Mouse (Mus musculus) bone marrow, adult 2 months (tissue): ENCODE measurements around the gene Otulin. TPM values are rescaled to one million over a fixed set of nuclear protein-coding genes. Genes with fewer than 3 reads are reported as not detected.
A peak's percentile ranks its signal among the peaks of the same experiment; 100 is the strongest.

Experiments
- H3K27ac ChIP-seq: fragments of 200-500 bp; 2 replicates; pipeline ENCODE4 v1.5.1; 2012; ENCODE audit warnings: low read depth, mild to moderate bottlenecking, control low read depth, inconsistent platforms, low read length; ENCODE audit not compliant: control insufficient read depth, poor library complexity, insufficient read depth
- H3K4me1 ChIP-seq: fragments of 200-500 bp; 2 replicates; pipeline ENCODE4 v1.6.1; 2011; ENCODE audit warnings: low read length; ENCODE audit not compliant: control insufficient read depth, insufficient read depth
- H3K4me3 ChIP-seq: fragments of 200-500 bp; replicated peaks from 2 replicates; pipeline ENCODE3; 2011; ENCODE audit warnings: mild to moderate bottlenecking, low read depth, low read length, control low read depth; ENCODE audit not compliant: control insufficient read depth
- CTCF ChIP-seq: fragments of 200-500 bp; IDR thresholded peaks from 2 replicates; pipeline ENCODE4 v1.5.1; 2011; ENCODE audit warnings: low read length, control low read depth; ENCODE audit not compliant: control insufficient read depth, insufficient read depth
- POLR2A ChIP-seq: fragments of 200-500 bp; IDR thresholded peaks from 2 replicates; pipeline ENCODE4 v1.6.1; 2011; ENCODE audit warnings: low read depth, mild to moderate bottlenecking, control low read depth, low read length, borderline replicate concordance; ENCODE audit not compliant: control insufficient read depth
- WGBS: fragments of 180-500 bp; shearing (Covaris S2); methylation state at CpG from one replicate; pipeline ENCODE4 v1.1.7; 2018; 5-methylcytosine and 5-hydroxymethylcytosine counted together
- polyA plus RNA-seq: library from polyadenylated mRNA; stranded (reverse); fragments of >200 nt; gene quantifications from 2 replicates; pipeline ENCODE4 v1.2.4, GENCODE M21; 2011; ENCODE audit warnings: low replicate concordance; ENCODE audit not compliant: missing spikeins, insufficient read depth, insufficient read length

Otulin gene
- polyA plus RNA-seq, 1 experiment, result 40.7 TPM

- no peak overlapping the region for H3K27ac ChIP-seq
- 52% methylated on average over 8 of the region's 8 CpGs for WGBS
Measured at GRCm38 (mm10) chr15:27670708-27671107, 40.2 kb upstream of the Otulin start.

GRCm38 (mm10) chr15:27669931-27670411, 39.5 kb upstream of the Otulin start:
- WGBS, result 45% methylated on average over 12 of the region's 12 CpGs
- peaks cover 16% of the 10 kb centered on the region; the same call in 1 of the 2 replicates for H3K4me1 ChIP-seq

More at GRCm38 (mm10) chr15:27670708-27671107, 40.2 kb upstream of the Otulin start:
- no peak for TF ChIP-seq POLR2A
- Histone ChIP-seq H3K4me3 (no peak overlapping the region), H3K4me1 (peaks cover 15% of the 10 kb centered on the region; the same call in 1 of the 2 replicates)

DNA sequence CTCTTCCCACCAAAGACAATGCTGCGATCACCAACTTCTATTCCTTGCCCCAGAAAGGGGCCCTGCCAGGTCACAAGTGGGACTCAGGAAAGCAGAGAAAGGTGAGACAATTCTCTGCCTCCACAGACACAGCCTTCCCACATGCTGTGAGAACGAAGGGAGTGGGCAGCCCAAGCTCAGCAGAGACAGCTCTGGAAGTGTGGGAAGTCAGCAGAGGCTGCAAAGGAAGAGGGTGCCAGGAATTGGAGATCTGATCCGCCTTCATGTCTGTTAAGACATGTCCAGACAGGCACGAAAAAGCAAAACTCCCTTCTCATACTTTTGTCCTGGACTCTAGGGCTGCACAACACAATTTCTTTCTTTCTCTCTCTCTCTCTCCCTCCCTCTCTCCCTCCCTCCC, 38.8 kb upstream of the Otulin start:
- Histone ChIP-seq H3K4me3 (no peak overlapping the region), H3K4me1 (peaks cover 17% of the 10 kb centered on the region; the same call in 1 of the 2 replicates), H3K27ac (no peak overlapping the region)
- TF ChIP-seq CTCF, result no peak
- no peak for TF ChIP-seq POLR2A
- 79% methylated on average over 4 of the region's 4 CpGs for WGBS

More at GRCm38 (mm10) chr15:27669931-27670411, 39.5 kb upstream of the Otulin start:
- Histone ChIP-seq H3K27ac (peak overlapping the region; percentile 6), H3K4me3 (no peak overlapping the region)
- no peak for TF ChIP-seq POLR2A
- no peak for TF ChIP-seq CTCF

- no peak overlapping the region for H3K4me3 ChIP-seq
- 84% methylated on average over 7 of the region's 7 CpGs for WGBS
- peaks cover 19% of the 10 kb centered on the region; the same call in 1 of the 2 replicates for H3K4me1 ChIP-seq
- no peak overlapping the region for H3K27ac ChIP-seq
- no peak for TF ChIP-seq POLR2A
- no peak for TF ChIP-seq CTCF
Measured at GRCm38 (mm10) chr15:27668557-27668956, 38.1 kb upstream of the Otulin start.

GRCm38 (mm10) chr15:27668001-27668461, 37.5 kb upstream of the Otulin start:
- 57% methylated on average over 9 of the region's 9 CpGs for WGBS
- no peak overlapping the region for H3K27ac ChIP-seq
- peaks cover 19% of the 10 kb centered on the region; the same call in 1 of the 2 replicates for H3K4me1 ChIP-seq
- no peak for TF ChIP-seq POLR2A
- no peak overlapping the region for H3K4me3 ChIP-seq

DNA sequence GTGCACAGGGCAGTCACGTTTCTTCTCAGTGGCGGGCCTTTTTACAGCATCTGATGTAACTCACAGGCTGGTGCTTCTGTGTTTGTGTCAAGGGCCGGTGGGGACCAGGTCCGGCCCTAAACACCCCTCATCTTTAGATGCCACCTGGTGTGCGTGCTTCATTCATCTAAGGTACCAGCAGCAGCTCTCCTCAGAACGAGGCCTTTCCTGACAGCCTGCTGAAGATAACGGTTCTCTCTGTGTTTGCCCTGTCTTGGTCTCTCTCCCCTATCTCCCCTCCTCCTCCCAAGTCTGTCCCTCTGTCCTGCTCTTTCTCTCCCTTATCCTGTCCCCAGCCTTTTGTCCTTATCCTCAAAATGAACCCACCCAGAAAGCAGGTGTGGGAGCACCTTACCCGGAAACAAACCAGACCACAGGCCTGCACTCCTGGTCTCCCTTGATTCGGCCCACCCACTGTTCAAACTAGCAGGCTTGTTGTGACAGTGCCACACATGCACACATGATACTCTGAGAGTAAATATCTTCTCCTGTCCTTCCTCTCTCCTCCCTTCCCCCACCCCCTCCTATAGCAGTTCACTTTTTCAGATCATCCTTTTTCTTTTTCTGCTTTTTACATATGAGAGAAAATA, 36.5 kb upstream of the Otulin start:
- TF ChIP-seq POLR2A, result no peak
- TF ChIP-seq CTCF, result no peak
- Histone ChIP-seq H3K27ac (peak overlapping the region; percentile 33; the same call in 1 of the 2 replicates), H3K4me3 (no peak overlapping the region), H3K4me1 (peaks cover 16% of the 10 kb centered on the region; the same call in 1 of the 2 replicates)
- WGBS, result 34% methylated on average over 9 of the region's 9 CpGs

- Histone ChIP-seq H3K4me1 (peaks cover 9% of the 10 kb centered on the region; the same call in 1 of the 2 replicates), H3K4me3 (no peak overlapping the region), H3K27ac (peak overlapping the region; percentile 9; the same call in 1 of the 2 replicates)
- no peak for TF ChIP-seq CTCF
- no peak for TF ChIP-seq POLR2A
- WGBS, result 30% methylated on average over 21 of the region's 21 CpGs
Measured at GRCm38 (mm10) chr15:27665392-27665911, 35.0 kb upstream of the Otulin start.

DNA sequence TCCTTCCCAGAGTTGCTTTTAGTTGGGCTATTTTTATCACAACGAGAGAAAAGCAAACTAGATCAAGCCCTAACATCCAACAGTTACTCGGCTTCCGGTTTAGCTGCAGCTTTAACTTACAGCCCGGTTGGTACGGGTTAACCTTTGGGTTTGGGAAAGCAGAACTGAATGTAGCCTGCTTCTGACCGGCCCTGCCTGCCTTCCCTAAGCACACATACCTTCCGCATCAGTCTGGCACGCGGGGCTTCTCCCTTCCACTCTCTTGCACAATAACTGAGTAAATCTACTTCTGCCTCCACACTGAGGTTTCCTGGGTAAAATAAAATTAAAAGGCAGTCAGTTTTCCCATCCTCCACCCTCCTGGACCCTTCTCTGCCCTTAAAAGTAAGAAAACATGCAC, 33.6 kb upstream of the Otulin start:
- peak overlapping the region; percentile 54 for H3K27ac ChIP-seq
- 19% methylated on average over 9 of the region's 9 CpGs for WGBS
- H3K4me3 ChIP-seq, result no peak overlapping the region
- TF ChIP-seq CTCF (no peak), POLR2A (no peak)
- H3K4me1 ChIP-seq, result peaks cover 9% of the 10 kb centered on the region; the same call in 1 of the 2 replicates
